Mouse (Mus musculus) erythroblast, embryonic 14.5 days (primary cell): ENCODE results near the gene Ankrd40.

ENCODE experiments used
- GATA1 ChIP-seq: IDR thresholded peaks from 2 replicates; pipeline ENCODE4 v1.6.1; 2012; ENCODE audit warnings: low read length, inconsistent platforms, mixed read lengths
- TAL1 ChIP-seq: IDR thresholded peaks from 3 replicates; pipeline ENCODE4 v1.6.1; 2012; ENCODE audit warnings: low read length, inconsistent platforms, mixed read lengths

GRCm38 (mm10) chr11:94316528-94316927 lies 11.3 kb upstream of the Ankrd40 start:
- TF ChIP-seq GATA1 (no peak), TAL1 (no peak)
